Mouse (Mus musculus) megakaryocyte, adult 5-6 weeks (primary cell): ENCODE data around the gene Slc9a3r1. TPM values are rescaled to one million over a fixed set of nuclear protein-coding genes. Genes with fewer than 3 reads are reported as not detected.

ENCODE experiments used
- ATAC-seq: 2 replicates; pipeline ENCODE4 v1.8.0; 2016; ENCODE audit warnings: mild to moderate bottlenecking, inconsistent platforms; ENCODE audit not compliant: poor library complexity, severe bottlenecking
- total RNA-seq, 2 experiments: library from RNA; stranded (forward) in 1 of 2; stranded (reverse) in 1 of 2; fragments of 153-499, 151-499 nt in 1 of 2; fragments of 221-1000, 200-1000 nt in 1 of 2; gene quantifications; 2 replicates each; pipeline versions ENCODE4 v1.2.3 to v1.2.4; 2015 to 2017

Gene Slc9a3r1
- total RNA-seq (2015) (77.6 and 92.0 TPM in 2 replicates), total RNA-seq (2017) (87.5 and 88.7 TPM in 2 replicates)

GRCm38 (mm10) chr11:115162832-115163480, at the start of gene Slc9a3r1:
TSS of gene Slc9a3r1 (plus strand) at chr11:115163341.
- peak; percentile 83 for ATAC-seq

DNA sequence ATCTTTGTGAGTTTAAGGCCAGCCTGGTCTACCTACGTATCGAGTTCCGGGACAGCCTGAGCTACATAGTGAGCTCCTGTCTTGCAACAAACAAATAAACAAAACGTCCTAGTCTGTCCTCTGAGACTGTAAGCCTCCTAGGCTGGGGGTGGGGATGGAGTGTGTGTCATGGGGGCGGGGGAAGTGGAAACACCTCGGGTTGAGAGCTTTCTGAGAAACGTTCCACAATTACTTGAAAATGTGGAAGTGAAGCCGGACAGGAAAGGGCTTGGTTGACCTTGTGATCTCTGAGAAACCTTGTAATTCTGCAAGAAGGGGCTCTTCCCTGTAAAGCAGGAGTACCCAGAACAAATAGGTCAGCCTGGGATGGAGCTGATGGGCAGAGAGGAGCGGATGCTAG, 43.7 kb upstream of the Slc9a3r1 start:
- peak; percentile 95 for ATAC-seq

GRCm38 (mm10) chr11:115128483-115128882, 34.7 kb upstream of the Slc9a3r1 start:
- ATAC-seq = peak; percentile 20; the same call in 1 of the 2 replicates

DNA sequence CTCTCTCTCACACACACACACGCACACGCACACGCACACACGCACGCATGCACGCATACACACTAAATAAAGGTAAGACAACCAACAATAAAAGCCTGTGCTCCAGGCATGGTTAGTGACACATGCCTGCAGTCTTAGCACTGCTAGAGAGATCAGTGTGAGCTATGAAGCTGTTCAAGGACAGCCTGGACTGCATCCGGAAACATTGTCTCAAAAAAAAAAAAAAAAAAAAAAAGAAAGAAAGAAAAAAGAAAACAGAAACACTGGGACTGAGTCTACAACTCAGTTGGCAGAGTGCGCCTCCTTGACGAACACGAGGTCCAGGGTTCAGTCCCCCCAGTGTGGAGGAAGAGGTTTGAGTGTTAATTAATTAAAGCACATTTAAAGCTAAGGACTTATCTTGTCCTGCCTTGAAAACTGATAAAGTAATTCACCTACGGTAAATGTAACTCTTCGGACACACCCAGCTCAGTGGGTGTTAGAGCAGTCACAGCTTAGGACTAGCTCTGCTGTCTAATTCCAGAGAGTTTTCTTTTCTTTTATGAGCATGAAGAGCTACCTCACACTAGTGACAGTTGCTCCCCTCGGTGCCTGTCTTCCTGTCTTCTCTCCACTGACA, 33.5 kb upstream of the Slc9a3r1 start:
- ATAC-seq = no peak

DNA sequence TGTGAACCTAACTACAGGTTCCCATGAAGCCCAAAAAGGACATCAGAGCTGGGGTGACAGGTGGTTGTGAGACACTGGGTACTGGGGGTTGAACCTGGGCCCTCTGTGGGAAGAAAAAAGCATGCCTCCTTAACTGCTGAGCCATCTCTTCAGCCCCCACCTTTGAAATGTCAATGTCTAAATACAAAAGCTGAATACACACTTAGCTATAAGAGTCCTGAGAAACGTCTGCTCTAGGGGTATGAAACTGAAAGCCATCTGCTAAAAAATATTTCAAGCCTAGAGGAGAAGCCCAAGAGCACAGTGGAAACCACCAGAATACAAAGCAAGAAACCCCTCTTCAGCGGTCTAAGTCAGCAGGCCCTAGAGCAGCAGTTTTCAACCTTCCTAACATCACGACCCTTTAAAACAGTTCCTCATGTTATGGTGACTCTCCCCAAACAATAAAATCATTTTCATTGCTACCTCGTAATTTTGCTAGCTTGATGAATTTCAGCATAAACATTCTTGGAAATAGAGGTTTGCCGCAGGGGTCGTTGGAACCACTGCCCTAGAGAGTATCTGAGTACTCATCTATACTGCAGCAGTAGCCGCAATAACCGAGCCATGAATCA, 31.3 kb upstream of the Slc9a3r1 start:
- ATAC-seq = no peak

- peak; percentile 97 for ATAC-seq
Measured at GRCm38 (mm10) chr11:115133800-115134199, 29.3 kb upstream of the Slc9a3r1 start, which contains the start of gene Cd300lf. TSS of gene Cd300lf (minus strand) at chr11:115133992.

- ATAC-seq = peak; percentile 91
Measured at GRCm38 (mm10) chr11:115138597-115139262, 24.4 kb upstream of the Slc9a3r1 start.

DNA sequence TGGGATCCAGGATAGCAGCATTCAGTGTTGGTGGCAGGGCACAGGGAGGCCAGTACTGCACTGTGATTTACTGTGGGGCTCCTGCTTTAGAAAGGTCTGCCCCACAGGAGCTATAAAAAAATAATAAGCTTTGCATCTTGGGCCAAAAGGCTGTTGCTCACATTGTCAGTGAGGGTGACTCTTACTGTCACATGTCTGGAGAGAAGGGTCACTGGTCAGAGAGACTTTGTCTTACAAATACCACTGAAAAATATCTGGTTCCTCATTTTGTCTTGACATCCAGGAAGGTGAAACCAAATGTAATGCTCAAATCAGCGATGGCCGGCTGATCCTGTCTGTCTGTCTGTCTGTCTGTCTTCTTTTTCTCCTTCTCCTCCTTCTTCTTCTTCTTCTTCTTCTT, 21.2 kb upstream of the Slc9a3r1 start:
- ATAC-seq = peak; percentile 59

- no peak for ATAC-seq
Measured at GRCm38 (mm10) chr11:115147813-115148212, 15.3 kb upstream of the Slc9a3r1 start.

- no peak for ATAC-seq
Measured at GRCm38 (mm10) chr11:115150741-115151254, 12.3 kb upstream of the Slc9a3r1 start.

DNA sequence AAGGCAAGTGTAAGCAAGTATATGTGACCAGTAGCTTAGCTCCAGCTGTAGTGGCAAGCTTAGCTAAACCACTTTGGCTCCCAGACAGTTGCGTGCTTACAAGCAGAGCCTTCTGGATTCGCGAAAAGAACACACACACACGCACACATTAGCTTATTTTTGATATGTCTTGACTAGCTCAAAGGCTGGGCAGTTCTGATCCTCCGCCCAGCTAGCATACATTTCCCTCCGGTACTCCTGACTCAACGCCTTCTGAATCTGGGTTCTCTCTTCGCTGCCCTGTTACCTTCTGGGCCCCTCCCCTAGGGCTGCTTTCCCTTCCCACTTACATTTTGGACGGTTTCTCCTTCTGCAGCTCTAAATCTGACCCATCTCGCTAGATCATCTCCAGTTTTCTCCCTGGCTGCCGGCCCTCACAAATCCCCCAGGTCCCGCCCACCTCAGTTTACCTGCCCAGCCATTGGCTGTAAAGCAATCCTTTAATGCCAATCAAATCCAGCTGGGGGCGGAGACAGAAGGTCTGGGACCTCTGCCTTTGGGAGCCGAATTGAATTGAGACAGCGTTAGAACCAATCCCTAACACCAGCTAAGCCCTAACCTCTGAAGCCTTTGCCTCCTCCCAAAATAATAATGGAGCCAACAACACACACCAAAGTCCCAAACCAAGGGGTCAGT, 11.2 kb upstream of the Slc9a3r1 start:
- ATAC-seq = no peak

GRCm38 (mm10) chr11:115153088-115153487, 10.1 kb upstream of the Slc9a3r1 start:
- no peak for ATAC-seq

DNA sequence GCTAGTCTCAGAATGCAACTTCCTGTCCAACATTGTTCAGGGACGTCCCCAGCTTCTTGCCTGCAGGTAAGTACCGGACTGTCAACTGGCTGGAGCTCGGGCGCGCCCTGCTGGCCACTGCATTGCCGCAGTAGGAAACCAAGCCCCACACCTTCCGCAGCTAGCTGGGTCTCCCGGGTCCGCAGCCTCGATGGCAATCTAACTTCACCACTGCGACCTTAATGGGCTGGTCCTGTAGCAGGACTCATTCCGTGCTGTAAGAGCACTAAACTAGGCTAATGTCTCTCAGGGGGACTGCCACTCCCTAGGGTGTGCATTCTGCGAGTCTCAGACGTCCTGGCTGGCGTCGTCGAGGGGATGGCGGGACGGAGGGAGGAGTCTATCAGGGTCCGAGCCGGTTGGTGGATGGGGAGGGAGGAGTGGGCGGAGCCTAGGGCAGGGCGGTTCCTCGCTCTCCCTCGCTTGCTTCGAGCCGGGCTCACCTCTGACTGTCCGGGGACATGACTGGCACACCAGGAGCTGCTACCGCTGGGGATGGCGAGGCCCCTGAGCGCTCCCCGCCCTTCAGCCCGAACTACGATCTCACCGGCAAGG, 9.3 kb upstream of the Slc9a3r1 start:
- ATAC-seq = peak; percentile 91

DNA sequence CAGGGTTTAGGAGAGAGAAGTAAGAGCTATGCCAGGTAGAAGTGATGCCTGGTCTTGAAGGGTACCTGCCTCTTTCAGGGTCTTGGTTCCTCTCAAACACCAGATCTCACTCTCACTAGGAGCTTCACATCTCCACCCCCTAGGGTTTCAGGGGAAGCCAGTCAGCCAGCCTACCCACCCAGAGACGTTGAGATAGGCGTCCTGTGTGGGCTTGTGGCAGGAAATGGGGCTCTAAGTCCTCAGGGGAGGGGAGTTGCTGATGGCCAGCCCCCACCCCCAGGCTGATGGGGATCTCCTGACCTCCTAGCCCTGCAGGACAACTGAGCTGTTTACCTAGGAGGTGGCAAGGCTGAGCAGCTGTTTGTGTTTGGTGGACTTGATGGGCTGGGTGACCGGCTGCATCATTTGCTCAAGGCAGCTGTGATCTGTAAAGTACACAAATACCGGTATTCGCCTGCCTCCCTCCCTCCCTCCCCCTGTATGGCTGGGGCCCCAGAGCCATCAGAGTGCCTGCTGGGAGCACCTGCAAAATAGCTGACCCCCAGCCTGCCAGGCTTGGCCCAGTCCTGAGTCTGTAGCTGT, 8.0 kb upstream of the Slc9a3r1 start:
- no peak for ATAC-seq

GRCm38 (mm10) chr11:115157933-115158719, 5.0 kb upstream of the Slc9a3r1 start:
- peak; percentile 5; the same call in 1 of the 2 replicates for ATAC-seq

DNA sequence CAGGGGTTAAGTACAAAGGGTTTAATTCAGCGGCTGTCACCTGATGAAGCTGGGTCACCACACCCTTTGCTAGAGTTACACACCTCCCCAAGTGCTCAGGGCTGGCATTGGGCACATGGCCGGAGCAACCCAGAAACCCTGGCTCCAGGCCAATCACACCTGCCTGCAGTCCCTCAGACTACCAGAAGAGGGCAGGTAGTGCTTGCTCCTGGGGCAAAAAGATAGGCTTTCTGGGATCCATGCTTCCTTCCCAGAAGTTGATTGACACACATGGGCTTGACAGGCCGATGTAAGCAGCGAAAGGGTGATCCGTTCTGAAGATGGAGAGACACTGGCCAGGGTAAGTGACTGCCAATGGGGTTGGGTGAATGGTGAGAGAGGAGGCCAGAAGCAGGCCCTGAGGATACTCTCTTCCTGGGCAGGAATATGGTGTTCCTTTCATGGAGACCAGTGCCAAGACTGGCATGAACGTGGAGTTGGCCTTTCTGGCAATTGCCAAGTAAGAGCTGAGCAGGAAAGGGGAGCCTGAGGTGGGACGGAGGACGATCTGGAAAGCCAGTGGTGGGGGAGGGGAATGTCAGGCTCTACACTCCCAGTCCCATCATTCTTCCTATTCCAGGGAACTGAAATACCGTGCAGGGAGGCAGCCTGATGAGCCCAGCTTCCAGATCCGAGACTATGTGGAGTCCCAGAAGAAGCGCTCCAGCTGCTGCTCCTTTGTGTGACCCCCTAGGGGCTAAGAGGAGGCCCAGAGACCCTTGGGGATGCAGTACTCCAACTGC, 2.9 kb upstream of the Slc9a3r1 start:
- no peak for ATAC-seq

DNA sequence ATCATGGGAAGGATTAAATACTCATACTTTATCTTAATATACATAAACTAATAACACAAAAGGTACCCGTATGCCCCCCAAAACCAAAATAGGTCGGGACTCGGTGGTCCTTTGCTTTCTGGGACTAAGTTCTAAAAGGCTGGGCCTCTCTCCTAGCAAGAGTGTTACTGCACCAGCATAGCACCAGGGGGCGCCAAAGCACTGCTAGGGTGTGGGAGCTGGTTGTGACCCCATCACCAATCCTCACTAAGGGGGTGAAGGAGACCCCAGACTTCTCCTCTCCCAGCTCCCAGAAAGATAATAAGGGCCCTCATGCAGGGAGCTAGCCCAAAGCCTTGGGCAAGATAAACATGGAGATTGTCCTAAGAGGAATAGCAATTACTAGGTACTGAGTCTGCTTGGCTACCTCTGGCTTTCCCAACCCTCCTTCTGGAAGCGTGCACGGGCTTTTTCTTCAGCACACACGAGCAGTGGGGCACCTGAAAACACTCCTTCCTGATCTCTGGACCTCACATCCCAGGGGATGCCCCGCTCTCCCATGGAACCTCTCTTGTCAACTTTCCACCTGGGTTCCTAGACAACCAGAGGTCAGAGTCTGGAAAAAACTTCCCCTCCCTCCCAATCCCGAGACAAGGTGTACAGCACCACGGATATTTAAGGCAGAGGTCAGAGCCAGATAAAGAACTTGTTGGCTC, 2.1 kb upstream of the Slc9a3r1 start:
- 0 out of 2 replicates have a peak, but pooled peaks have one; percentile 16 for ATAC-seq
